Mouse (Mus musculus) liver, embryonic 15.5 days (tissue): Measurements from ENCODE around the gene Rhag. TPM values are rescaled to one million over a fixed set of nuclear protein-coding genes. Genes with fewer than 3 reads are reported as not detected.

Experiments used
- ATAC-seq: fragments of 200-750 bp; cut with Nextera tagmentation; 2 replicates; pipeline ENCODE4 v1.8.0; 2017; ENCODE audit warnings: moderate number of reproducible peaks, mild to moderate bottlenecking, moderate library complexity; ENCODE audit not compliant: insufficient read depth
- H3K27ac ChIP-seq: fragments of 300-500 bp; sonication (generic); replicated peaks from 2 replicates; pipeline ENCODE4 v1.5.1; 2015; ENCODE audit warnings: mild to moderate bottlenecking, inconsistent platforms
- H3K27me3 ChIP-seq: fragments of 300-500 bp; sonication (generic); 2 replicates; pipeline ENCODE4 v1.6.1; 2015; ENCODE audit warnings: mild to moderate bottlenecking, inconsistent platforms
- H3K36me3 ChIP-seq: fragments of 300-500 bp; sonication (generic); replicated peaks from 2 replicates; pipeline ENCODE4 v1.6.1; 2015; ENCODE audit warnings: moderate library complexity, mild to moderate bottlenecking, inconsistent platforms
- H3K4me1 ChIP-seq: fragments of 300-500 bp; sonication (generic); replicated peaks from 2 replicates; pipeline ENCODE4 v1.6.1; 2015; ENCODE audit warnings: inconsistent platforms
- H3K4me2 ChIP-seq: fragments of 300-500 bp; sonication (generic); 2 replicates; pipeline ENCODE4 v1.6.1; 2015; ENCODE audit warnings: moderate library complexity, mild to moderate bottlenecking, inconsistent platforms
- H3K4me3 ChIP-seq: fragments of 300-500 bp; sonication (generic); replicated peaks from 2 replicates; pipeline ENCODE4 v1.5.1; 2015; ENCODE audit warnings: mild to moderate bottlenecking, inconsistent platforms
- H3K9ac ChIP-seq: fragments of 300-500 bp; sonication (generic); 2 replicates; pipeline ENCODE4 v1.6.1; 2015; ENCODE audit warnings: moderate library complexity, mild to moderate bottlenecking, inconsistent platforms
- H3K9me3 ChIP-seq: fragments of 300-500 bp; sonication (generic); replicated peaks from 2 replicates; pipeline ENCODE4 v1.6.1; 2016; ENCODE audit warnings: inconsistent platforms
- WGBS: fragments of 180-500 bp; shearing (Covaris S2); methylation state at CpG from one replicate; pipeline ENCODE4 v1.1.7; 2015; ENCODE audit warnings: mixed read lengths; ENCODE audit not compliant: insufficient replicate concordance; 5-methylcytosine and 5-hydroxymethylcytosine counted together
- polyA plus RNA-seq: library from polyadenylated mRNA; unstranded; fragments of >200 nt; fragmentation: Nextera tagmentation; extraction: Ambion mirVana; gene quantifications from 2 replicates; pipeline ENCODE4 v1.2.1, GENCODE M21; 2015

Rhag gene
- polyA plus RNA-seq, 1 experiment from 2014 or later: 220 TPM

GRCm38 (mm10) chr17:40875568-40875967 is 64.6 kb downstream of the Rhag start:
- H3K36me3 ChIP-seq: no peaks in the 10 kb centered on the region
- H3K4me3 ChIP-seq: no peak overlapping the region
- no peak for ATAC-seq
- WGBS: 12% methylated on average over 1 of the region's 1 CpGs
- H3K27ac ChIP-seq: no peak overlapping the region
- H3K27me3 ChIP-seq: no peaks in the 10 kb centered on the region
- peaks cover 23% of the 10 kb centered on the region for H3K4me1 ChIP-seq
- H3K9ac ChIP-seq: no peak overlapping the region
- H3K4me2 ChIP-seq: no peak overlapping the region
- no peaks in the 10 kb centered on the region for H3K9me3 ChIP-seq

- Histone ChIP-seq H3K4me2 (peak overlapping the region; percentile 86; the same call in 1 of the 2 replicates), H3K9ac (no peak overlapping the region), H3K27me3 (no peaks in the 10 kb centered on the region), H3K4me3 (no peak overlapping the region), H3K27ac (no peak overlapping the region), H3K9me3 (no peaks in the 10 kb centered on the region), H3K4me1 (peaks cover 29% of the 10 kb centered on the region), H3K36me3 (no peaks in the 10 kb centered on the region)
- WGBS: 28% methylated on average over 3 of the region's 3 CpGs
- ATAC-seq: no peak
Observed at GRCm38 (mm10) chr17:40877741-40878140, 66.8 kb downstream of the Rhag start.

DNA sequence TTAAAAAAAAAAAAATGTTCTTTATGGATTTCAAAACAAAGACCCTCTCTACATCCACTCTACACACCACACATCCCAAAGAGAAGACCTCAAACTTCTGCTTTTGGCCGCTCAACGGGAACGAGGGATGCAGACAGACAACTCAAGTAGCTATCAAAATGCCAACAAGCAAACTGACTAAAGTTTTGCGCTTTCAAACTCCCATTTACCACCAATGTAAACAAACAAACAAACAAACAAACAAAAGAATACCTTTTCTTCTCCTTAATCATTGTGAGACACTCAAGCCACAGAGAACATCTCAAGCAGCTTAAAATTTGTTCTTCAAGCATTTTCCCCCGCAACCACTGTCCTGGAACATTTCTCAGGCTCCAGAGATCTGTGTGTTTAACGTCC is 68.6 kb downstream of the Rhag start:
- Histone ChIP-seq H3K4me2 (peak overlapping the region; percentile 86), H3K4me3 (peak overlapping the region; percentile 76), H3K9ac (peak overlapping the region; percentile 63), H3K4me1 (peaks cover 29% of the 10 kb centered on the region), H3K36me3 (no peaks in the 10 kb centered on the region), H3K27ac (no peak overlapping the region), H3K27me3 (no peaks in the 10 kb centered on the region), H3K9me3 (no peaks in the 10 kb centered on the region)
- no peak for ATAC-seq
- 3% methylated on average over 6 of the region's 6 CpGs for WGBS

GRCm38 (mm10) chr17:40879924-40880691 is 69.2 kb downstream of the Rhag start, which contains the start of gene 9130008F23Rik:
9130008F23Rik (minus strand) TSS chr17:40880559.
- Histone ChIP-seq H3K36me3 (no peaks in the 10 kb centered on the region), H3K27me3 (no peaks in the 10 kb centered on the region), H3K4me2 (peak within 1 kb of the TSS; percentile 86), H3K27ac (no peak within 1 kb of the TSS; the same call in 1 of the 2 replicates), H3K4me3 (peak within 1 kb of the TSS; percentile 76), H3K9ac (peak within 1 kb of the TSS; percentile 63), H3K4me1 (peaks cover 29% of the 10 kb centered on the region), H3K9me3 (no peaks in the 10 kb centered on the region)
- peak; percentile 87 for ATAC-seq
- under 1% methylated on average over 40 of the region's 40 CpGs for WGBS

DNA sequence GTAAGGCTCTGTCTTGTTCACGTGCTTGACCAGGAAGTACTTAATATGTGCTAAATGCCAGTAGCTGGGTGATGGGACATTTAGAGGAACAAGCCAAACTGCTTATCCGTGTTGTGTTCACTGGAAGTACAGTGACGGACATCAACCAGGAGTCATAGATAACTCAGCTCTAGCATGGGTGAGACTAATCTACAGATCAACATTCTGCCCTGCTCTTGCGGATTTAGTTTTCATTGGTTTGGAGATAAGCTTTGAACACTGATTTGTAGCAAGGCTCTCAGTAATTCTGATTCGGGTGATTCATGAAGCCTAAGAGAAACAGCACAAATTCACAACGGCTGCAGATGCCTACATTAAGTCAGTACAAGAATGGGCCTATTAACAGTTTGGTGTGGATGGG is 71.2 kb downstream of the Rhag start:
- H3K4me3 ChIP-seq: no peak overlapping the region
- no peaks in the 10 kb centered on the region for H3K9me3 ChIP-seq
- H3K36me3 ChIP-seq: no peaks in the 10 kb centered on the region
- no peak overlapping the region for H3K4me2 ChIP-seq
- H3K27me3 ChIP-seq: no peaks in the 10 kb centered on the region
- peaks cover 29% of the 10 kb centered on the region for H3K4me1 ChIP-seq
- no peak for ATAC-seq
- WGBS: 37% methylated on average over 6 of the region's 6 CpGs
- no peak overlapping the region for H3K9ac ChIP-seq
- H3K27ac ChIP-seq: no peak overlapping the region

- Histone ChIP-seq H3K36me3 (no peaks in the 10 kb centered on the region), H3K4me1 (peaks cover 15% of the 10 kb centered on the region), H3K4me3 (no peak overlapping the region), H3K4me2 (no peak overlapping the region), H3K27me3 (no peaks in the 10 kb centered on the region), H3K9me3 (no peaks in the 10 kb centered on the region), H3K9ac (no peak overlapping the region), H3K27ac (no peak overlapping the region)
- ATAC-seq: no peak
- 63% methylated on average over 4 of the region's 4 CpGs for WGBS
Observed at GRCm38 (mm10) chr17:40885155-40885554, 74.2 kb downstream of the Rhag start.

- Histone ChIP-seq H3K4me1 (0 out of 2 replicates have a peak, but pooled peaks cover 5% of the 10 kb centered on the region), H3K9me3 (no peaks in the 10 kb centered on the region), H3K36me3 (no peaks in the 10 kb centered on the region), H3K27me3 (no peaks in the 10 kb centered on the region), H3K27ac (no peak overlapping the region), H3K4me3 (no peak overlapping the region), H3K9ac (no peak overlapping the region), H3K4me2 (no peak overlapping the region)
- 35% methylated on average over 4 of the region's 4 CpGs for WGBS
- no peak for ATAC-seq
Observed at GRCm38 (mm10) chr17:40887849-40888536, 77.1 kb downstream of the Rhag start.

Other genes starting within 250 kb of the Rhag start
- not detected in 2 replicates for gene Esp6, start 249.6 kb upstream of the Rhag start, polyA plus RNA-seq
- gene Esp4, start 212.5 kb upstream of the Rhag start, polyA plus RNA-seq: not detected in 2 replicates
- not detected in 2 replicates for gene Esp3, start 179.1 kb upstream of the Rhag start, polyA plus RNA-seq
- not detected in 2 replicates for gene Esp1, start 84.0 kb upstream of the Rhag start, polyA plus RNA-seq
- gene Crisp2, start 4.1 kb upstream of the Rhag start, polyA plus RNA-seq: 0.12 and 0.26 TPM in 2 replicates
- gene 9130008F23Rik, start 69.4 kb downstream of the Rhag start, polyA plus RNA-seq: 0.20 TPM in 2 replicates
- not detected in 2 replicates for gene Glyatl3, start 103.2 kb downstream of the Rhag start, polyA plus RNA-seq
- 28.3 and 30.0 TPM in 2 replicates for gene Mut, start 123.6 kb downstream of the Rhag start, polyA plus RNA-seq
- 19.4 and 22.8 TPM in 2 replicates for gene Cenpq, start 123.9 kb downstream of the Rhag start, polyA plus RNA-seq